Mouse (Mus musculus) heart, adult 11 months (tissue): ENCODE measurements around the gene Gcnt3.

Experiments
- DNase-seq: peaks from one replicate; pipeline ENCODE4 v3.0.0; 2022

Gcnt3 gene

DNA sequence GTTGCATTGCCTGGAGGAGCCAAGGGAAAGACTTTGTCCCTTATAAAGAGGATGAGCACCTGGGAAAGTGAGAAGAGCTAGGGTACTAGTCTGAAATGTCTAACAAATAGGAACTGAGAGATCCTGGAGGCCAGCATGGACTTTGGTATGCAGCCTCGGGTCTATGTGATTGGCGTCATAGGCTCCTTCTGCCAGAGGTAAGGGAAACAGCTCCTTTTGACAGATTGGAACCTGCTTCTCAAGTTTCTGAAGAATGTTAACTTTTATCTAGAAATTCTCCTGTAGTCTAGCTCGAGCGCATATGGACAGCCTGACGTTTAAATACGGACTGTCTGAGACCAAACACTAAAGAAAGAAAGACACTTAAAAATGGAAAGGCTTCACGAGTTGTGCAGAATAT, at the start of gene Gcnt3:
Gene Gcnt3 (minus strand): TSS at position 101 of the 400 bp plus-strand sequence.
- DNase-seq: no peak

DNA sequence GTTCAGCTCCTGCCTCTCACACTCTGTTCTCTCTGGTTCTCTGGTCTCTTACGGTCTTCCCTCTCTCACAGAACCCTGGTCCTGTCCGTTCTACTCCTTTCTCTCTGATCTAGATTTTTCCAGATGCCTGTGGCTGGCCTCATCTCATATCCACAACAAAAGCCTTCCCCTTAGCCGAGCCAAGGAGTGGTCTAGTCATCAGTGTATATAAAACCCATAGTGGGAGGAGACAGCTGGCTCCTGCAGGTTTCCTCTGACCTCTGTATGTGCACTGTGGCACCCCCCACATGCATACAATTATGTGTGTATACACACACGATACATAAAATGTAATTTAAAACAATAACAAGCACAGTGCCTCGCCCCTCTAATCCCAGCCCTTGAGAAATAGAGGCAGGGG, 49.5 kb upstream of the Gcnt3 start:
- DNase-seq: no peak

DNA sequence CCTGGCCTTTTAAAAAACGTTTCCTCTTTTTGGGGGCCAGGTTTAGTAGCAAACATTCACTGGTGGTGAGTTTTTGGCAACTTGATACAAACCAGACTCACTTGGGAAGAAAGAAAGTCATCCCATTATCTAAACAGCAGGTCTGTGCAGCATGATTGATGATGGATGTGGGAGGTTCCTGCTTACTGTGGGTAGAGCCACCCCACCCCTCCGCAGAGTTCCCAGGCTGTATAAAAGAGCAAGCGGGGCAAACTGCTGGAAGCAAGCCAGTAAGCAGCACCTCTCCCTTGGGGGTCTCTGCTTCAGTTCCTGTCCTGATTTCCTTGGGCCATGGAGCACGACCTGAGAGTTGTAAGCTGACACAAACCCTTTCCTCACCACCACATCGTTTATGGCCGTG, 48.2 kb upstream of the Gcnt3 start:
- DNase-seq: peak; percentile 88

DNA sequence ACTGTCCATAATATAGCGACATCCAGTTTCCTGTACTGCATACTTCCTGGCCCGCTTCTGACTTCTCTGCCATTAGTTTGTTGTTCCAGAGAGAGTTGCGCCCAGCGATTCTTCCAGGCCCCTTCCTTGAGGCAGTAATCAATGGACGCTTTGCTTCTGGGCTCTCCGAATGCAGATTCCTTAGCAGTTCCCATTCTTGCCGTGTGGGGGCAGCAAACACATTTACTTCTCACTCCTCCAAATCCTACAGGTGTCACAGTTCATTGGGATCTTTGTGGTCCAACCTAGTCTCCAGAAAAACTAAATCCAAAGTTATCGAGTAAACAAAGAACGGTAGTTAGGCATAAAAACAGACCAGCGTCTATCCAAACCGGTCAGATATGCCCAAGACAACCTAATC, 46.2 kb upstream of the Gcnt3 start:
- no peak for DNase-seq

DNA sequence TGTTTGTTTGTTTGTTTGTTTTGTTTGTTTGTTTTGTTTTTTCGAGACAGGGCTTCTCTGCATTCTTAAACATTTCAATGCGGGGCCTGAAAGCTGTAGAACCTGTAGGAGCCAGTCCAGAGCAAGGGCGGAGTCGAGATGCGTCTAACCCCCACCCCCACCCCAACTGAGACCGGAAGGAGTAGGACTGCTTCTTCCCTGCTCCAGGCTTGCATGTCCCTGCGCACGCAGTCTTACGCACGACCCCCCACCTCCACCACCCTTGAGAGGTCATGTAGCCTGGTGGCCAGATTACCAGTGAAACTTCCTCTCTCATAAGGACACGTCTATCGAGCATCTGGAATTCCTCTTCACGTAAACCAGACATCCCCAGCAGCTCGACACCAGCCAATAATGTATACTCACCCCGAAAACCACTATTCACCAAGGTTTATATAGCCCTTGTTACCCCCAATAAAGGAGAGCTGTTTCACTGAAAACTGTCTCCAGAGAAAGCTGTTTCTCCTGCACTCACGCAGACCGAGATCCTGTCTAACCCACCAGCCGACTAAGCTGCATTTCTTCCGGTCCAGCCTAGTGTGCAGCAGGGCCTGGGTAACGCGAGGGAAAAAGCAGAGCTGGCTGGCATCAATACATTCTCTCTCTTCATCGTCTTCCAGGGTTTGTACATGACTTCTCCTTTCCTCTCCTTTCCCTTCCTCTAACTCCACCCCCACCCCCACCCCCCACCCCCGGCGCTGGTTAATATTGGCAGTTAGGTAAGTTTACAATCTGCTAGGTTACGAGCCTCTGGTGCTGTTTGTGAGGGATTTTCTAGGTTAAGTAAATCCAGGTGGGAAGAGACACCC, 44.7 kb upstream of the Gcnt3 start:
- no peak for DNase-seq

DNA sequence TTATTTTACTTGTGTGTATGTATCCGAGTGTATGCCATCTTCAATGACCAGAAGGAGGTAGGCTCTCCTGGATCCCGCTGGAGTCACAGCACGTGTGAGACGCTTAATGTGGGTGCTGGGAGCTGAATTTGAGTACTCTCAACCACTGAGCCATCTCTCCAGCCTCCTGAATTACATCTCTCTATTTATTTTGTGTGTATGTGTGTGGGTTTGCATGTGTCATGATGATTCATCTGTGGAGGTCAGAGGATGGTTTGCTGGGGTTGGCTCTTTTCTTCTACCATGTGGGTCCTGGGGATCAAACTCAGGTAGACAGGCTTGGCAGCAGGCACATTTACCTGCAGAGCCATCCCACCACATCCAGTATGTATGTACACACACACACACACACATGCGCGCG, 43.9 kb upstream of the Gcnt3 start:
- no peak for DNase-seq

DNA sequence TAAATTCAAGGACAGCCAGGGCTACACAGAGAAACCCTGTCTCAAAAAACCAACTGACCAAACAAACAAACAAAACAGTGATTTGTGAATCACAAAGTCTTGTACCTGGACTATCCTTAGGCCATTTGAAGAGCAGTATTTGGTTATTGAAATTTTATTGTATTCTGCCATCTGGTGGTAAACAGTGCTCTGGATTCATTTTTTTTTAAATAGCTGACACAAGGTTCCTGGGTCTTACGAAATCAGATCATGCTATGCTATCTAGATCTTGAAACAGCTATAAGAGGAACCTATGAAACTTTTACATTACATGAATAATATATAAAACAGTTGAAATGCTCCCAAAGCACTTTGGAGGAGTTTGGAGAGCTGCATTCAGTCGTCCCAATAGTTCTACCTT, 43.1 kb upstream of the Gcnt3 start:
- DNase-seq: no peak

DNA sequence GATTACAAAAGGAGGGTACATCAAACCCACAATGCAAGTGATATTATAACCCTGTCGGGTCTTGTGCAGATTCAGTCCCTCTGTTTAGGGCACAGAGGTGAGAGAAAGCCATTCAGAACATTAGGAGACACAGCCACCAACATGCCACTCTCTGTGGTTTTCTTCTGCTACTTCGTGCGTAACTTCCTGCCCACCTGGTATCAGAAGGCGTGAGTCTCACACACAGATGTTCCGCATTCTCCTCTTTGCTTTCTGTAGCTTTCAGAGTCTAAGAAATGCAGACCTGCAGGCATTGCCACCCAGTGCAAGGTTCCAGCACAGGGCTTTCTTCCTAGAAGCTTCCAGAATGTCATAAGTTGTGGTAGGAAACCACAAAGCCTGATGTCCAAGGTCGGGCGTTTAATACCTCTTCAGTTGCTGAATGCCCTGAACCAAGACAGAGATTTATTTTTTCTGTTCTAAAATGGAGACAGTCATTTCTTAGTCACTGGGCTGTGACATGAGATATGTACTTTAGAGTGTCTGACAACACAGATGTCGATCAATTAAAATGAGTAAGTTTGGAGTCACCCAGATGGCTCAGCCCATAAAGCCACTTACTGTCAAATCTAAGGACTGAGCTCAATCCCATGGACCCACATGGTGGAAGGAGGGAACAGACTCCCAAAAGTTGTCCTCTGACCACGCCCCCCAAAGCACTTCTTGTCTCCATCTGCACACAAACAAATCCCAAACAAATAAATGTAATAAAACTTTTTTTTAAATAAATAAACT, 42.3 kb upstream of the Gcnt3 start:
- no peak for DNase-seq

DNA sequence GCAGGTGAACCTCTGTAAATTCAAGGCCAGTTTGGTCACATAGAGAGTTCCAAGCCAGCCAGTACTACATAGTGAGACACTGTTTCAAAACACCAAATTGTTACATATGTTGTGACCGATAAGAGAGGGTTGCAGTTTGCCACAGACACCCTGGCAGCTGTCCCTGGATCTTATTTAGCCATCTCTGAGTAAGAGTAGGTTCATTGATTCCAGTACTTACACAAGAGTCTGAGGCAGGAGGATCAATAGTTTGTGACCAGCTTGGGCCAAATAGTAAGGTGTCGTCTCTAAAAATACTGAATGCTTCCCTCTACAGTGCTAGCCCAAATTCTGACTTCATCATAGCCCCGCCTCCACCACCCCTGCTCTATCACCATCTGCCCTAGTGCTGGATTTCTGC, 40.1 kb upstream of the Gcnt3 start:
- no peak for DNase-seq

DNA sequence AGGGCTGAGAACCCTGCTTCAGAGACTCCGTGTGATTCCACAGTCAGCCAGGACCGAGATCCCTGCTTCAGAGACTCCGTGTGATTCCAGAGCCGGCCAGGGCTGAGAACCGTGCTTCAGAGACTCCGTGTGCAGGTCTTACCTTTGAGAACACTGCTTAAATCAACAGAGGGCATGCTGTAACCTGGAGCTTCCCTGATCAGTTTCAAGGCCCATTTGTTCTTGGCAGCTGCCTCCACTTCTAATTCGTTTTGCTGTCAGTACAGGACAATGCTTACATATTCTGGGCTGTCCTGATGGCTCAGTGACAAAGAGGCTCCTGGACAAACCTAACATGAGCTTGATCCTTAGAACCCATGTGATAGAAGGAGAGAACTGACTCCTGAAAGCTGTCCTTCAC, 39.3 kb upstream of the Gcnt3 start:
- no peak for DNase-seq

DNA sequence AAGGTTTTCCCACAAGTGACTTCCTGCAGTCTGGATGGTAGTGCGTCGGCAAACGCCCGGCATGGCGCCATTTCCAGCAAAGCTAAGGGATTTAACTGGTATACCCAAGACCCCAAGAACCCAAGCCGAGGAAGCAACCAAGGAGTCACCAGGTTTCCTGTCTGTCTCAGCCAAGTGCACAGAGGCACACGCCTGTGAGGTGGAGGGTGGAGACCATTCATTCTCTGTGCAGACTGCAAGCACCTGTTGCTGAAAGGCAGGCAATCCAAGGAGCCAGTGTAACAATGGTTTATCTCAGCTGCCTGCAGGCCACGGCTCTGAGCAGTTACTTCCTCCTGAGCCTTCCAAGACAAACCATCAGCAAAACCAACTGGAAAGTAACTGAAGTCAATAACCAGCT, 34.5 kb upstream of the Gcnt3 start:
- DNase-seq: peak; percentile 94

DNA sequence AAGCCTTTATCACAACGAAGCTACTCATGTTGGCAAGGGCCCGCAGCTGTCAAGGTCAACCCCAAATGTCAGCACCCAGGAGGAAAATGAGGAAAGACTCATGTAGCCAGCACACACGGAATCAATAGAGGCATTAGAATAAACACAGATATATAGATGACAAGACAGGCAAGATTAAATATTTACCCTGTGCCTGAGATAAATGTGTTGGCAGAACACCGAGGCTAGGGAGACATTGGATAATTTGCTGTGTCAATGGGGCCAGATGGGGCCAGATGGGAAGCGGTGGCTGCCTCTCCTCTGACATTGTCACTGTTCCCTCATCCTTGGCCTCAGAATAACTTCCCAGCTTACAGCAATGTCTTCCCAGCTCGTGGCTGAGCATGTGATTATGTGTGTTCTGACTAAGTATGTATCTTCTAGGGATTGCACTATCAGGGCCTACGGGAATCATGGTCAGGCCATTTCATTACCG, 32.1 kb upstream of the Gcnt3 start:
- DNase-seq: peak; percentile 98

DNA sequence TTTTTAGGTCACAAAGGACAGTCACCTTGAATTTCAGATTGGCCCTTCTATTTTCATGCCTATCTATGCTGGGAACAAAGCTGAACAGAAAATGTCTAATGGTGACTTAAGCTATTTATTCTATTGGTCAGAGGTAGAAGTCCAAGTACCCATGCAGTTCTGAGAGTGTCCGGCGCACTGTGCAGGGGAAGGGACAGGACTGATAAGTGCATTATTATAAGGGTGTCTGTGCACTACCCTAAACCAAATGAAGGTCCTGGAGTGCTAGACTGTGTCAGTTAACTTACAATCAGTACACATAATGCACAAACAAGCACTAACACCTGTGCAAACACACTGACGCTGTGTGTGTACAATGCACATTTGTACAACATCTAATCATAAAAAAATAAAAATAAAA, 29.6 kb upstream of the Gcnt3 start:
- no peak for DNase-seq

DNA sequence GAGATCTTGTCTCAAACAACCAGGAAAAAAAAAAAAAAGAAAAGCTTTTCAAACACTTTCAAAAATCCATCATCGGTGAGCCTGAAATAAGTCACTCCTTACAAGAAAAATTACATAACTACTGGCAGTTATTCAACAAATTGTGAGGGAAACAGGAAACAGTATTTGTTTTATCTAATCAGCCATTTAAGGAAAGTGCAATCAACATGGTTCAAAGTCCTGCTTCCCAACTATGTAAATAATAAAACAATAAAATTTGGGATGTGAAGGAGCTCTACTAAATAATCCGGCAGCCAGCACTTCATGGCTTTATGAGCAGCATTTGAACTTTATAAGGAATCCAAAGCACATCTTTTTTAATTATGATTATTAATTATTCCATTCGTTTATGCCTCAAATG, 24.1 kb upstream of the Gcnt3 start:
- DNase-seq: no peak

DNA sequence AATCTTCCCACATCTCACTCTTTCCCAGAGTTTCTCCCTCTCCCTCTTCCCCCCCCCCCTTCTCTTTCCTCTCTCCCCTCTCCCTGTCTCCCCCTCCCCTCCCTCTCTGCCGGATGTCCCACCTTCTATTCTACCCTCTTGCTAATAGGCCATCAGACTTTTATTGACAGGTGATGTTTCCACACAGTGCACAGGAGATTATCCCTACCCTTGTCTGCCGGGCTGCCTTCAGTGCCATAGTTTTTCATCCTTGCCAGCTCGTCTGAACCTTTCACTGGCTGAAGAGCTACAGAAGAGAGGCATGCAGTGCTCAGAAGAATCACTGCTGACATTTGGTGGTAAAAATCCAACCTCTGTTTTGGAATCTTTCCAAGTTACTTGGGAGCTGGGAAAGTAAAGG, 15.5 kb upstream of the Gcnt3 start:
- DNase-seq: no peak

DNA sequence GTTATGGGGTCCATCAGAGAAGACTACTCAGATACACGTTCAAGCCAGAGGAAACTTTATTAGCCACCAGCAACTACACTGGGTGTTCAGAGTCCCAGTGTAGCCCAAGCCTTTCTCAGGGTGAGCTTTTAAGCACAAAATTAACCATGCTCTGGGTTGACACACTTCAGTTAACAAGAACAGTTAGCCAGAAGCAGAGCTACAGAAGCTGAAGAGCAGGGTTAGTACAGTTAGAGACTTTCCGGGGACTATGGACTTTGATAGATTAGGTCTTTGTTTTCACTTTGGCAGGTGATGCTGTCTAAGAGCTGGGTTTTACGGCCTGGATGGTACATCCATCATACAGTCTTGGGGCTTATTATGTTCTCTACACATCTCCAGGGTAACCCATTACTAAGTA, 14.8 kb upstream of the Gcnt3 start:
- DNase-seq: no peak

DNA sequence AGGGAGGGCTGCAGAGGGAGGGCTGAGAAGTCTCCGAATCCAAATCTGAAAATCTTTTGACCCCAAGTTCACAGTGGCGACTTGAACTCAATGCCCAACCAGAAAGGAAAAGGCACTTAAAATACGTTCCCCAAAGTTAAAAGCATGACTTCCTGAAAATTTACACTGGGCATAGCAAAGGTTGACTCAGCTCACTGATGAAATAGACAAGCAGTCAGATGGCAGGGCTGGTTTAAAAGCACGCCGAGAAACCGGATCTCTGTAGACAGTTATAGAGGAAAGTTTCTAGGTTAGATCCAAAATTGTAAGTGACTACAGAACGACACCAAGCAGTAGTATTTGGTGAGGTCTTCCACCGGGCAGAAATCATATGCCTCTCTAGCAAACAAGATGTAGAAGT, 12.0 kb upstream of the Gcnt3 start:
- DNase-seq: no peak

DNA sequence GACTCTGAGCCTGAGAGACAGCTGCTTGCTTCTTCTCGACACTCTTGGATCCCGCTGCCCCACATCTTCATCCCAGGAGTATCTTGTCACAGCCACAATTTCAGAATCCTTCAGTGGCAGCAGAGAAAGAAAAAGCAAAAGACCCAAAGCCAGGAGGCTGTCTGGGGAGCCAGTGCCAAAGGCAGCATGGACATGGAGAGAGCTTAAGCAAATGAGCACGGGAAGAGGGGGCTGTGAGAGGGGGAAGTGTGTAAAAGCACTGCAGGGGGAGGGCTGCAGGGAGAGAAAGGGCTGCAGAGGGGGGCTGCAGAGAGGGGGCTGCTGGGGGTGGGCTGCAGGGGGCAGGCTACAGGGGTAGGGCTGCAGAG, 11.5 kb upstream of the Gcnt3 start:
- DNase-seq: peak; percentile 91

DNA sequence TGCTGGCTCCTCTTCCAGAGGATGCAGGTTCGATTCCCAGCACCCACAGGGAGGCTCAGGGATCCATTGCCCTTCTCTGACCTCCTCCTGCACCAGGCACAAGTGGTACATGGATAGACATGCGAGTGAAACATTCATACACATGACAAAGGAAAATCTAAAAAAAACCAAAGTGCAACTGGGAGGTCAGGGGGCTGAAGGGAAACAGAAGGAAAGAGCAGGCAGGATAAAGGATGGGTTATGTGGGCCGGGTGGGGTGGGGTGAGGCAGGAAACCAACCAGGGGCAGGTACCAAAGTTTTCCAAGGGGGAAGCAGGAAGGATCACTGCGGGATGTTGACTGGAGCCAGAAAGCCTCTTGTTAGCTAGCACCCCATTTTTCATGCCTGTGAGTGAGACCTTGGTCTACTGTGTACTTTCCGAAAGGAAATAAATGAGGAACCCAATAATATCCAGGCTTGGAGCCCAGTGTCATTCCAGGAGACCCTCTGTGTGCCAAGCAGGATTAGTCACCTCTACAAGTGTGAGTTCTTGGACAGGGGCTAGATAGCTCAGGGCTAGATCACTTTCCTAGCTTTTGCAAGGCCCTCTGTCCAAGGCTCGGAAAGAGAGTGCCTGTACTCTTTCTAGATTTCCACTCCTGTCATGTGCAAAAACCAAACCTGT, 11.0 kb upstream of the Gcnt3 start:
- DNase-seq: peak; percentile 98

DNA sequence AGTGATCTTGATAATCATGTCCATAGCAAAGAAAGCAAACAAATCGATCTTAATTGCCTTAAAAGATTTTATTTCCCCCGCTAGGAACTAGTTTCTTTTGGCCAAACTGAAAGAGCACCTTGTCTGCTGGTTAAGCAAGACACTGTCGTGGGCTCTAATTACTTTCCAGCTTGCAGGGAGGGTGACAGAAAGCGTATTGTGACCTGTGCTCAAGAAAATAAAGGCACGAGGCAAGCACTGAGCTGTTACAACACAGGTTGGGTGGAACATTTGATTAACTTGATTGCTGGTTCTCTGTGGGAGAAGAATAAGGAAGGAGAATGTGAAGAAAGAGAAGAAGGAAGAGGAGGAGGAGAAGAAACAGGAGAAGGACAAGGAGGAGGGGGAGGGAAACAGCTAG, 10.4 kb upstream of the Gcnt3 start:
- DNase-seq: no peak

DNA sequence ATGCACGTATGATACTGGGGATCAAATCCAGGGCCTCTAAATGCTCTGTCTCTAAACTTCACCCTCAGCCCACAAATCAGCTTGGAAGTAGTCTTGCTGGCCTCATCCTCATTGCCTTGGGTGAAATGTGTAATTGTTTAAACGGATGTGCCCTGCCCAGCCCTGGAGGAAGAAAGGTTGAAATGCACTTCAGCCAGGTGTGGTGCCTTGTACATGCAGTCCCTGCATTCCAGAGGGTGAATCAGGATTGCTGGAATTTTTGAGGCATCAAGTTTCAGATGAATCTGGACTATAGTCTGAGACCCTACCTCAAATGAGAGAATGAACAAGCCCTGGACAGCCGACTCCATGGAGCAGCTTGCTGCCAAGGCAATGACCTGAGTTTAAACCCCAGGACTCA, 10.0 kb upstream of the Gcnt3 start:
- DNase-seq: no peak

DNA sequence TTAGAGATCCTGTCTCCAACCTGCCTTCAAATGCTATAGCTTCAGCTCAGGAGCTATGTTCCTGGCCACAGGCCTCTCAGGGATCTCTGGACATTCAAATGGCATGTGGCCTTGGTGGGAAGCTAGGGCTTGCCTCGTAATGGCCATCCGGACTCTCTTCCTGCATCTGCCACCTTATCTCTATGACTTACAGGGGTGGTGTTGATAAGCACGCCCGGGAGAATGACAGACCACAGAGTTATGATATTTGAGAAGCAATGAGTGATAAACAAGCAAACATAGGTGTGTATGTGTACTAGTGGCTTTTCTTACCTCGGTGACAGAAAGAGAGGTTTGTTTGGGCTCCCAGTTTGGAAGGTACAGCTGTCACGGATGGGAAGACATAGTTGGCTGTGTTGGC, 8.4 kb upstream of the Gcnt3 start:
- DNase-seq: no peak

DNA sequence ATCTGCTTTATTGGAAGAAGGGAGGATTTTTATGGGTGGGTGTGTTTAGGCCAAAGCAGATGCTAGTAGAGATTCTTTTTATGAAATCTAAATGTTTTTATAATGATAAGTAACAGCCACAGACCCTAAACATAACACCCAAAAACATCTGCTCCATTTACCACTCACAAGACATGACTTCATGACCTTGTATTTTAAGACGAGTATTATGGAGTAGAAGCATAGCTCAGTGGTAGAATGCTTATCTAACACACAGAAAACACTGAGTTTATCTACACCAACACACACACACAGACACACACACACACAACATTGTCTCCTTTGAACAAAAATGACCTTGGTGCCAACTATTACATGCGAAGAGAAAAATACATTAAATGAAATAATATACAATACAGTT, 7.0 kb upstream of the Gcnt3 start:
- DNase-seq: no peak

DNA sequence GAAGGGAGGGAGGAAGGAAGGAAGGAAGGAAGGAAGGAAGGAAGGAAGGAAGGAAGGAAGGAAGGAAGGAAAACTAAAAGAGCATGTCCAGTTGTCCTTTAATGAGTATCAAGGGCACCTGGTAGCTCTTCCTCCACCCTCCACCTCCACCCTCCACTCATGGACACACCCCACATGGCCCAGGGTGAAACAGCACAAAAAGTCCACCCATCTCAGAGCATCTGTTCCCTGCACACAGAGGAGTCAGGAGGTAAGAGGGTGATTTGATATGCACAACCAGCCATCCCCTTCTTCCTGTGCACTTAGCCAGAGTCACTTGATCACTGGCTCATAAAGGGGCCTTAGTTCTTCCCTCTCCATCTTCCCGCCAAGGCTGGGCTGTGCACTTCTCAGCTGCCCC, 5.0 kb upstream of the Gcnt3 start:
- DNase-seq: peak; percentile 78
